Mouse (Mus musculus): ENCODE measurements at regions not wholly inside any gene's neighbourhood (a gene's known extent, or its start where the extent isn't known, plus 50 kb on each side); places are given as distances from the start of the nearest gene placed in this dataset.

- TF ChIP-seq EP300 (IDR thresholded peaks at IDR 0.05; ENCODE audit: low read depth): no peak
- TF ChIP-seq CTCF (IDR thresholded peaks at IDR 0.05; ENCODE audit: low read depth): no peak
- no peak for ATAC-seq (ENCODE audit: insufficient read depth)
- no peaks in the 10 kb centered on the region for H3K9me3 ChIP-seq (ENCODE audit: control insufficient read depth, low read length)
- H3K4me2 ChIP-seq (ENCODE audit: low read depth): no peak overlapping the region
- no peak overlapping the region for H3K27ac ChIP-seq
- no peaks in the 10 kb centered on the region for H3K4me1 ChIP-seq (replicated peaks; ENCODE audit: control insufficient read depth in 2 of 2, insufficient read depth in 2 of 2, low read length in 1 of 2)
- DNase-seq (ENCODE audit: low read depth in 3 of 3, low spot score in 3 of 3): no peak
- H3K36me3 ChIP-seq (replicated peaks; ENCODE audit: control insufficient read depth, insufficient read depth, low read depth): no peaks in the 10 kb centered on the region
- H3K9ac ChIP-seq (replicated peaks): no peak overlapping the region
- H3K27me3 ChIP-seq (ENCODE audit: control insufficient read depth, insufficient read depth, low read length): no peaks in the 10 kb centered on the region
- no peak overlapping the region for H3K4me3 ChIP-seq (ENCODE audit: insufficient read depth in 1 of 2, low read depth in 2 of 2, low read length in 2 of 2)
- 48% methylated on average over 4 of the region's 4 CpGs for WGBS (ENCODE audit: insufficient replicate concordance)
Observed at GRCm38 (mm10) chr13:72113942-72114341, 150.4 kb upstream of the Irx1 start.

- H3K4me3 ChIP-seq (ENCODE audit: insufficient read depth in 1 of 2, low read depth in 2 of 2, low read length in 2 of 2): no peak overlapping the region
- no peak for TF ChIP-seq CTCF (IDR thresholded peaks at IDR 0.05; ENCODE audit: low read depth)
- TF ChIP-seq EP300 (IDR thresholded peaks at IDR 0.05; ENCODE audit: low read depth): no peak
- DNase-seq (ENCODE audit: low read depth in 3 of 3, low spot score in 3 of 3) (no peak), ATAC-seq (ENCODE audit: insufficient read depth) (no peak)
- WGBS (ENCODE audit: insufficient replicate concordance): 47% methylated on average over 10 of the region's 10 CpGs
- H3K4me2 ChIP-seq (ENCODE audit: low read depth): no peak overlapping the region
- no peaks in the 10 kb centered on the region for H3K4me1 ChIP-seq (replicated peaks; ENCODE audit: control insufficient read depth in 2 of 2, insufficient read depth in 2 of 2, low read length in 1 of 2)
- no peaks in the 10 kb centered on the region for H3K27me3 ChIP-seq (ENCODE audit: control insufficient read depth, insufficient read depth, low read length)
- H3K9ac ChIP-seq (replicated peaks): no peak overlapping the region
- no peak overlapping the region for H3K27ac ChIP-seq
- no peaks in the 10 kb centered on the region for H3K36me3 ChIP-seq (replicated peaks; ENCODE audit: control insufficient read depth, insufficient read depth, low read depth)
- no peaks in the 10 kb centered on the region for H3K9me3 ChIP-seq (ENCODE audit: control insufficient read depth, low read length)
Observed at GRCm38 (mm10) chr13:72114776-72115663, 151.5 kb upstream of the Irx1 start.

- H3K27ac ChIP-seq: no peak overlapping the region
- TF ChIP-seq EP300 (IDR thresholded peaks at IDR 0.05; ENCODE audit: low read depth): no peak
- TF ChIP-seq CTCF (IDR thresholded peaks at IDR 0.05; ENCODE audit: low read depth): no peak
- no peak overlapping the region for H3K9ac ChIP-seq (replicated peaks)
- H3K4me1 ChIP-seq (replicated peaks; ENCODE audit: control insufficient read depth in 2 of 2, insufficient read depth in 2 of 2, low read length in 1 of 2): no peaks in the 10 kb centered on the region
- no peaks in the 10 kb centered on the region for H3K27me3 ChIP-seq (ENCODE audit: control insufficient read depth, insufficient read depth, low read length)
- ATAC-seq (ENCODE audit: insufficient read depth) (no peak), DNase-seq (ENCODE audit: low read depth in 3 of 3, low spot score in 3 of 3) (no peak)
- no peaks in the 10 kb centered on the region for H3K36me3 ChIP-seq (replicated peaks; ENCODE audit: control insufficient read depth, insufficient read depth, low read depth)
- no peak overlapping the region for H3K4me3 ChIP-seq (ENCODE audit: insufficient read depth in 1 of 2, low read depth in 2 of 2, low read length in 2 of 2)
- H3K4me2 ChIP-seq (ENCODE audit: low read depth): no peak overlapping the region
- 18% methylated on average over 7 of the region's 7 CpGs for WGBS (ENCODE audit: insufficient replicate concordance)
- H3K9me3 ChIP-seq (ENCODE audit: control insufficient read depth, low read length): no peaks in the 10 kb centered on the region
Observed at GRCm38 (mm10) chr13:72120467-72120866, 156.9 kb upstream of the Irx1 start.

- Histone ChIP-seq H3K4me1 (replicated peaks; ENCODE audit: control insufficient read depth in 2 of 2, insufficient read depth in 2 of 2, low read length in 1 of 2) (no peaks in the 10 kb centered on the region), H3K9ac (replicated peaks) (no peak overlapping the region), H3K27me3 (ENCODE audit: control insufficient read depth, insufficient read depth, low read length) (no peaks in the 10 kb centered on the region), H3K27ac (no peak overlapping the region), H3K9me3 (ENCODE audit: control insufficient read depth, low read length) (no peaks in the 10 kb centered on the region), H3K4me3 (ENCODE audit: insufficient read depth in 1 of 2, low read depth in 2 of 2, low read length in 2 of 2) (no peak overlapping the region), H3K4me2 (ENCODE audit: low read depth) (no peak overlapping the region), H3K36me3 (replicated peaks; ENCODE audit: control insufficient read depth, insufficient read depth, low read depth) (no peaks in the 10 kb centered on the region)
- TF ChIP-seq CTCF (IDR thresholded peaks at IDR 0.05; ENCODE audit: low read depth) (no peak), EP300 (IDR thresholded peaks at IDR 0.05; ENCODE audit: low read depth) (no peak)
- ATAC-seq (ENCODE audit: insufficient read depth) (no peak), DNase-seq (ENCODE audit: low read depth in 3 of 3, low spot score in 3 of 3) (no peak)
- 32% methylated on average over 6 of the region's 6 CpGs for whole genome bisulfite sequencing (ENCODE audit: insufficient replicate concordance)
Observed at GRCm38 (mm10) chr13:72120911-72121553, 157.5 kb upstream of the Irx1 start.

- whole genome bisulfite sequencing (ENCODE audit: insufficient replicate concordance): 58% methylated on average over 18 of the region's 18 CpGs
- no peak overlapping the region for H3K4me2 ChIP-seq (ENCODE audit: low read depth)
- DNase-seq (ENCODE audit: low read depth in 3 of 3, low spot score in 3 of 3) (no peak), ATAC-seq (ENCODE audit: insufficient read depth) (no peak)
- H3K27ac ChIP-seq: no peak overlapping the region
- H3K9ac ChIP-seq (replicated peaks): no peak overlapping the region
- no peak overlapping the region for H3K4me3 ChIP-seq (ENCODE audit: insufficient read depth in 1 of 2, low read depth in 2 of 2, low read length in 2 of 2)
- no peak for TF ChIP-seq CTCF (IDR thresholded peaks at IDR 0.05; ENCODE audit: low read depth)
- TF ChIP-seq EP300 (IDR thresholded peaks at IDR 0.05; ENCODE audit: low read depth): no peak
- no peaks in the 10 kb centered on the region for H3K4me1 ChIP-seq (replicated peaks; ENCODE audit: control insufficient read depth in 2 of 2, insufficient read depth in 2 of 2, low read length in 1 of 2)
- H3K27me3 ChIP-seq (ENCODE audit: control insufficient read depth, insufficient read depth, low read length): no peaks in the 10 kb centered on the region
- no peaks in the 10 kb centered on the region for H3K9me3 ChIP-seq (ENCODE audit: control insufficient read depth, low read length)
- no peaks in the 10 kb centered on the region for H3K36me3 ChIP-seq (replicated peaks; ENCODE audit: control insufficient read depth, insufficient read depth, low read depth)
Observed at GRCm38 (mm10) chr13:72121554-72122229, 158.2 kb upstream of the Irx1 start.

All from liver, embryonic 14.5 days (tissue).